Mouse (Mus musculus) embryonic fibroblast, embryonic 13.5 days (primary cell): Measurements from ENCODE around the gene Trim27. TPM values are rescaled to one million over a fixed set of nuclear protein-coding genes. Genes with fewer than 3 reads are reported as not detected.
A peak's percentile ranks its signal among the peaks of the same experiment; 100 is the strongest.

Source experiments
- H3K27ac ChIP-seq: 2 replicates; pipeline ENCODE4 v1.5.1; 2012; ENCODE audit warnings: low read length, control low read depth, inconsistent platforms; ENCODE audit not compliant: insufficient read depth
- H3K4me1 ChIP-seq: 2 replicates; pipeline ENCODE4 v1.6.1; 2011; ENCODE audit warnings: low read length; ENCODE audit not compliant: control insufficient read depth, insufficient read depth
- H3K4me3 ChIP-seq: 2 replicates; pipeline ENCODE4 v1.5.1; 2011; ENCODE audit warnings: mild to moderate bottlenecking, control low read depth, low read length; ENCODE audit not compliant: insufficient read depth
- CTCF ChIP-seq: IDR thresholded peaks from 2 replicates; pipeline ENCODE4 v1.5.1; 2011; ENCODE audit warnings: mild to moderate bottlenecking, control low read depth, low read length, moderate library complexity, borderline replicate concordance; ENCODE audit not compliant: insufficient read depth
- POLR2A ChIP-seq: IDR thresholded peaks from 2 replicates; pipeline ENCODE4 v1.6.1; 2011; ENCODE audit warnings: low read depth, mild to moderate bottlenecking, control low read depth, low read length, moderate library complexity
- polyA plus RNA-seq: library from polyadenylated mRNA; stranded (reverse); fragments of >200 nt; gene quantifications from 2 replicates; pipeline ENCODE4 v1.2.4, GENCODE M21; 2011; ENCODE audit warnings: low read depth; ENCODE audit not compliant: missing spikeins, insufficient read length

The Trim27 gene
- 52.0 and 61.4 TPM in 2 replicates for polyA plus RNA-seq

- Histone ChIP-seq H3K27ac (peak within 1 kb of the TSS; percentile 87), H3K4me1 (0 out of 2 replicates have a peak, but pooled peaks cover 3% of the 10 kb centered on the region), H3K4me3 (peak within 1 kb of the TSS; percentile 86)
- TF ChIP-seq POLR2A (no peak; the same call in 1 of the 2 replicates), CTCF (no peak)
Measured at GRCm38 (mm10) chr13:21179367-21179723, at the start of gene Trim27. TSS of gene Trim27 (plus strand) at chr13:21179445.

DNA sequence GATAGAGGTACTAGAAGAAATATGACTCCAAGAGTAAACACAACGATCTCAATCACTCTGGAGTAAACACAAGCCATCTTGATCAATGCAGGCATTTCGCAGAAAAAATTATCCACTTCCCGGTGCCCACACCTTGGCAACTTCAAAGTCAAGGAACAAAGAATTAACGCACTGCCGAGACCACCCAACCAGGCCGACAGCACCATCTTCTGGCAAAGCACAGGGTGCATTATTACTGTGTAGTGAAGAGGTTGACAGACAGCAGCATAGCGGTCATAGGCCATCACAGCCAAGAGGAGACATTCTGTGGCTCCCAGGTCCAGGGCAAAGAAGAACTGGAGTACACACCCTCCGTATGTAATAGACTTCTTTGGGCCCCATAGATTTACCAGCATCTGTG lies 36.8 kb upstream of the Trim27 start:
- no peak for TF ChIP-seq CTCF
- TF ChIP-seq POLR2A, result no peak
- no peak overlapping the region for H3K27ac ChIP-seq

GRCm38 (mm10) chr13:21145767-21146166 lies 33.5 kb upstream of the Trim27 start, which contains the start of gene Olfr1368:
TSS of gene Olfr1368 (minus strand) at chr13:21145867.
- no peak for TF ChIP-seq CTCF
- TF ChIP-seq POLR2A, result no peak
- Histone ChIP-seq H3K4me3 (no peak within 1 kb of the TSS), H3K27ac (no peak within 1 kb of the TSS), H3K4me1 (no peaks in the 10 kb centered on the region)

More for the DNA sequence above, 36.8 kb upstream of the Trim27 start:
- Histone ChIP-seq H3K4me1 (no peaks in the 10 kb centered on the region), H3K4me3 (no peak overlapping the region)

DNA sequence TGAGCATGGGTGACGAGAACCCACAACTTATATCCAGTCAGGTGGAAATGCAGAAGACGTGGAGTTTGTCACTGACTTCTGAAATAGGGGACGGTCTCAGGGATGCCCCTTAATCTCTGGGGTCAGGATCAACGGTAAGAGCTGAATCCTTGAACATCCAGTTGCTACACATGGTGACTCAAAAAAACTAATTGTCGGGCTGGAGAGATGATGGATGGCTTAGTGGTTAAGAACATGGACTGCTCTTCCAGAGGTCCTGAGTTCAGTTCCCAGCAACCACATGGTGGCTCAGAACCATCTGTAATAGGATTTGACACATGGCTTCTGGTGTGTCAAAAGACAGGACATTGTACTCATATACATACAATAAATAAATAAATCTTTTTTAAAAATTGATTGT lies 23.4 kb upstream of the Trim27 start:
- Histone ChIP-seq H3K27ac (no peak overlapping the region), H3K4me3 (no peak overlapping the region), H3K4me1 (no peaks in the 10 kb centered on the region)
- no peak for TF ChIP-seq POLR2A
- TF ChIP-seq CTCF, result no peak

DNA sequence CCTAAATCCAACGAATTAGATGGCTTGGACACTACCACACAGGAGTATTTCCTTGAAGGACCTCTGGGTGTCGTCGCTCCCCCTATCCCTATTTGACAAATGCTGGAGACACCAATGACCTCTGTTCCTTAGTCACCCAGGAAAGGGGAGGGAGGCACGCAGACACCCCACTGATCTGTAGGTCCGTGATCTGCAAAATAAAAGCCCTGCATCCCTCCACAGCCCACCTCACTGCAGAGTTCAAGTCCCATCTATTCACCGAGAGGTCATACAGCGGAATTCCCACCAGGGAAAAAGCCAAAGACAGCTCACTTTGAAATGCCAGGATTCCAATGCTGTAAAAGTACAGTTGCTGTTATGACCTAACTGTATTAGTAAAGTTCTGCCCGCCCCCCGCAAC lies 21.2 kb upstream of the Trim27 start:
- no peak overlapping the region for H3K27ac ChIP-seq
- H3K4me1 ChIP-seq, result no peaks in the 10 kb centered on the region
- H3K4me3 ChIP-seq, result no peak overlapping the region
- TF ChIP-seq CTCF (no peak), POLR2A (no peak)

- H3K27ac ChIP-seq, result no peak overlapping the region
- TF ChIP-seq CTCF, result peak; percentile 66
- TF ChIP-seq POLR2A, result no peak
- no peaks in the 10 kb centered on the region for H3K4me1 ChIP-seq
- peak overlapping the region; percentile 76 for H3K4me3 ChIP-seq
Measured at GRCm38 (mm10) chr13:21158785-21159474, 20.3 kb upstream of the Trim27 start.

GRCm38 (mm10) chr13:21159475-21159819 lies 19.8 kb upstream of the Trim27 start:
- peak overlapping the region; percentile 76 for H3K4me3 ChIP-seq
- no peak overlapping the region for H3K27ac ChIP-seq
- H3K4me1 ChIP-seq, result no peaks in the 10 kb centered on the region
- TF ChIP-seq CTCF (no peak), POLR2A (no peak)

- Histone ChIP-seq H3K27ac (no peak overlapping the region), H3K4me1 (no peaks in the 10 kb centered on the region), H3K4me3 (peak overlapping the region; percentile 76)
- TF ChIP-seq POLR2A (no peak), CTCF (no peak)
Measured at GRCm38 (mm10) chr13:21160041-21160511, 19.2 kb upstream of the Trim27 start.

- Histone ChIP-seq H3K27ac (no peak overlapping the region), H3K4me3 (peak overlapping the region; percentile 77), H3K4me1 (no peaks in the 10 kb centered on the region)
- TF ChIP-seq POLR2A (no peak), CTCF (no peak)
Measured at GRCm38 (mm10) chr13:21160657-21161590, 18.3 kb upstream of the Trim27 start.

- Histone ChIP-seq H3K27ac (no peak overlapping the region), H3K4me1 (no peaks in the 10 kb centered on the region), H3K4me3 (0 out of 2 replicates have a peak overlapping the region, but pooled peaks have one; percentile 12)
- TF ChIP-seq CTCF (no peak), POLR2A (no peak)
Measured at GRCm38 (mm10) chr13:21161591-21161990, 17.7 kb upstream of the Trim27 start.
